Mouse (Mus musculus): ENCODE results near the gene Eya2. TPM values are rescaled to one million over a fixed set of nuclear protein-coding genes. Genes with fewer than 3 reads are reported as not detected.
"Not testable (repeated sequence)": the region's sequence is repeated elsewhere in the genome, so short reads cannot be mapped to it uniquely, and the experiment has no call there.

The Eya2 gene
- 38.6 and 41.9 TPM in 2 replicates for polyA plus RNA-seq (2016; fragmentation: Nextera tagmentation; extraction: Ambion mirVana)

GRCm38 (mm10) chr2:165594907-165595675 is at the start of gene Eya2:
Gene Eya2, plus strand, starts transcription at chr2:165595032.
- whole genome bisulfite sequencing = under 1% methylated on average over 83 of the region's 83 CpGs
- DNase-seq (ENCODE audit: low spot score) = peak; percentile 69
- Histone ChIP-seq H3K4me1 (peaks cover 66% of the 10 kb centered on the region), H3K4me3 (peak within 1 kb of the TSS; percentile 81), H3K36me3 (replicated peaks) (no peaks in the 10 kb centered on the region), H3K9me3 (peaks cover 4% of the 10 kb centered on the region; the same call in 1 of the 2 replicates), H3K27me3 (replicated peaks; ENCODE audit: low read depth, poor library complexity, severe bottlenecking) (peaks cover 55% of the 10 kb centered on the region), H3K27ac (replicated peaks) (peak within 1 kb of the TSS; percentile 93)

GRCm38 (mm10) chr2:165545687-165546086 is 49.1 kb upstream of the Eya2 start:
- H3K4me3 ChIP-seq = no peak overlapping the region
- 92% methylated on average over 2 of the region's 2 CpGs for WGBS
- peaks cover 12% of the 10 kb centered on the region for H3K27me3 ChIP-seq (replicated peaks; ENCODE audit: low read depth, poor library complexity, severe bottlenecking)
- DNase-seq (ENCODE audit: low spot score) = no peak
- H3K36me3 ChIP-seq (replicated peaks) = no peaks in the 10 kb centered on the region
- peak overlapping the region; percentile 41; the same call in 1 of the 2 replicates for H3K27ac ChIP-seq (replicated peaks)
- peaks cover 61% of the 10 kb centered on the region for H3K4me1 ChIP-seq
- no peaks in the 10 kb centered on the region for H3K9me3 ChIP-seq

DNA sequence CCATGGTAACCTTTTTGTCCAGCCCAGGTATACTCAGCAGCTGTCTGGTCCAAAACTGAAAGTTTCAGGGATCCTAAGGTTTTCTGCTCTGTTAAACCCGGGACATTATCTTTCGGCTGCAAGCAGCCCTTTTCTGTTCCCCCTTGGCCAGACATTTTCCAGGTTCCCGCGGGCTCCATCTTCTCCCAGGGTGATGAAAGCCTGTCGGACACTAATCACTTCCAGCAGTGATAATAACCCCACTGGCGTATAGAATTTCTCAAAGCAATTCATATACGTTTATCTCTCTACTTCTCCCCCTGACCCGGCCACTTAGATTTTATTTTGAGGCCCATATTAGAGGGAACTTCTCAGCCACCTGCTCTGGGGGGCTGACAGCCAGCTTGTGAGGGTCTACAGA is 48.5 kb upstream of the Eya2 start:
- no peaks in the 10 kb centered on the region for H3K9me3 ChIP-seq
- 32% methylated on average over 8 of the region's 8 CpGs for WGBS
- no peaks in the 10 kb centered on the region for H3K36me3 ChIP-seq (replicated peaks)
- H3K4me3 ChIP-seq = no peak overlapping the region
- H3K4me1 ChIP-seq = peaks cover 68% of the 10 kb centered on the region
- DNase-seq (ENCODE audit: low spot score) = peak; percentile 55
- H3K27ac ChIP-seq (replicated peaks) = peak overlapping the region; percentile 41; the same call in 1 of the 2 replicates
- H3K27me3 ChIP-seq (replicated peaks; ENCODE audit: low read depth, poor library complexity, severe bottlenecking) = peaks cover 12% of the 10 kb centered on the region

GRCm38 (mm10) chr2:165547410-165547809 is 47.4 kb upstream of the Eya2 start:
- peaks cover 6% of the 10 kb centered on the region for H3K27me3 ChIP-seq (replicated peaks; ENCODE audit: low read depth, poor library complexity, severe bottlenecking)
- 51% methylated on average over 9 of the region's 9 CpGs for WGBS
- H3K4me1 ChIP-seq = peaks cover 71% of the 10 kb centered on the region
- peak overlapping the region; percentile 40; the same call in 1 of the 2 replicates for H3K27ac ChIP-seq (replicated peaks)
- no peak overlapping the region for H3K4me3 ChIP-seq
- peak; percentile 72 for DNase-seq (ENCODE audit: low spot score)
- no peaks in the 10 kb centered on the region for H3K36me3 ChIP-seq (replicated peaks)
- H3K9me3 ChIP-seq = no peaks in the 10 kb centered on the region

DNA sequence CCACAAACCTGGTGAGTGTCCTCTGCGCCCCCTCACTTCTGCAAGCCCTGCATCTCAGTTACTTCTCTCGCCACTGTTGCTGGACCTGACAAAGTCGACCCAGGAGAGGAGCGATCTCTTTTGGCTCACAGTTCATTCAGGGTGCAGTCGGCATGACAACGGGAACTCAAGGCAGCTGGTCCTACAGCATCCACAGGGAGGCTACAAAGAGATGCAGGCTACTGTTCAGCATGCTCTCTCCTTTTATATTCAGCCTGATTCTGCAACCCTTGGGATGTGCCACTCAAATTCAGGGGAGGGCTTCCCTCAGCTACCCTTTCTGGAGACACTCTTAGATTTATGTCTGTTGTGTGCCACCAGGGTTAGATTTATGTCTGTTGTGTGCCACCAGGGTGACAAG is 46.2 kb upstream of the Eya2 start:
- H3K9me3 ChIP-seq = no peaks in the 10 kb centered on the region
- H3K27ac ChIP-seq (replicated peaks) = peak overlapping the region; percentile 35; the same call in 1 of the 2 replicates
- H3K4me3 ChIP-seq = no peak overlapping the region
- WGBS = 72% methylated on average over 6 of the region's 6 CpGs
- no peak for DNase-seq (ENCODE audit: low spot score)
- H3K36me3 ChIP-seq (replicated peaks) = no peaks in the 10 kb centered on the region
- H3K27me3 ChIP-seq (replicated peaks; ENCODE audit: low read depth, poor library complexity, severe bottlenecking) = no peaks in the 10 kb centered on the region; the same call in 1 of the 2 replicates
- peaks cover 58% of the 10 kb centered on the region for H3K4me1 ChIP-seq

DNA sequence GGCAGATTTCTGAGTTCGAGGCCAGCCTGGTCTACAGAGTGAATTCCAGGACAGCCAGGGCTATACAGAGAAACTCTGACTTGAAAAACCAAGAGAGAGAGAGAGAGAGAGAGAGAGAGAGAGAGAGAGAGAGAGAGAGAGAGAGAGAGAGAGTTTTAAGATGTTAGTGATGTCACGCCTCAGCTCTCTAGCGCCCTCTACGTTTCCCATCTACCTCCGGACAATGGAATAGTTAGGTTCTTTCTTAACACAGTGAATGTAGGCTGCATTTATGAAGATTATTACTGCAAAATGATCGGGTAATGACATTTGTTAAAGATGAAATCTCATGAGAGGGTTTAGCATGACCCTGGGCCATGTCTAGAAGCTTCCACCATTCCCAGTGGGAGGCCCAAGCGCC is 44.4 kb upstream of the Eya2 start:
- WGBS = 73% methylated on average over 7 of the region's 7 CpGs
- not testable (repeated sequence) for H3K36me3 ChIP-seq (replicated peaks)

GRCm38 (mm10) chr2:165554066-165554465 is 40.8 kb upstream of the Eya2 start:
- Histone ChIP-seq H3K27ac (replicated peaks) (no peak overlapping the region; the same call in 1 of the 2 replicates), H3K4me1 (peaks cover 27% of the 10 kb centered on the region), H3K27me3 (replicated peaks; ENCODE audit: low read depth, poor library complexity, severe bottlenecking) (peaks cover 21% of the 10 kb centered on the region), H3K36me3 (replicated peaks) (no peaks in the 10 kb centered on the region), H3K9me3 (no peaks in the 10 kb centered on the region), H3K4me3 (no peak overlapping the region)
- WGBS = 63% methylated on average over 9 of the region's 9 CpGs
- DNase-seq (ENCODE audit: low spot score) = no peak

More for the DNA sequence above, 44.4 kb upstream of the Eya2 start:
- H3K9me3 ChIP-seq; H3K27me3 ChIP-seq (replicated peaks; ENCODE audit: low read depth, poor library complexity, severe bottlenecking); H3K27ac ChIP-seq (replicated peaks); DNase-seq (ENCODE audit: low spot score); H3K4me3 ChIP-seq: not testable (repeated sequence)
- peaks cover 49% of the 10 kb centered on the region for H3K4me1 ChIP-seq

DNA sequence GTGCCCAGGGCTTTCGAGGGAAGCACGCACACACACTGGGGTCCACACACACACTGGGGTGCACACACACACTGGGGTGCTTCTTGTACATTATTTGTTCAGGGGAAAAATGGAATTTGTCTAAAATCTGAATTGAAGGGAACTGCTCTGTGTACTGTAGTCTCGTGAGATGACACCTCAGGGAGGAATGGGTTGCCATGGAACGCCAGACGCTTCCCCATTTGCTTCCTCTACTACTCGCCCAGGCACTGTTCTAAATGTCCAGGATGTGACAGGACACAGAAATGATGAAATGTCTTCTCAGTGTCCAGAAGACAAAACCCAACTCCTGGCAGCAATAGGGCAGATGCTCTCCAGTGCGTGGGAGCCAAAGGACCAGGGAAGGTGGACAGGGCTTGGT is 37.6 kb upstream of the Eya2 start:
- H3K27me3 ChIP-seq (replicated peaks; ENCODE audit: low read depth, poor library complexity, severe bottlenecking) = peaks cover 38% of the 10 kb centered on the region
- no peaks in the 10 kb centered on the region for H3K36me3 ChIP-seq (replicated peaks)
- H3K9me3 ChIP-seq = no peaks in the 10 kb centered on the region
- 90% methylated on average over 7 of the region's 7 CpGs for WGBS
- no peak overlapping the region for H3K4me3 ChIP-seq
- peaks cover 35% of the 10 kb centered on the region for H3K4me1 ChIP-seq
- DNase-seq (ENCODE audit: low spot score) = no peak
- H3K27ac ChIP-seq (replicated peaks) = no peak overlapping the region

DNA sequence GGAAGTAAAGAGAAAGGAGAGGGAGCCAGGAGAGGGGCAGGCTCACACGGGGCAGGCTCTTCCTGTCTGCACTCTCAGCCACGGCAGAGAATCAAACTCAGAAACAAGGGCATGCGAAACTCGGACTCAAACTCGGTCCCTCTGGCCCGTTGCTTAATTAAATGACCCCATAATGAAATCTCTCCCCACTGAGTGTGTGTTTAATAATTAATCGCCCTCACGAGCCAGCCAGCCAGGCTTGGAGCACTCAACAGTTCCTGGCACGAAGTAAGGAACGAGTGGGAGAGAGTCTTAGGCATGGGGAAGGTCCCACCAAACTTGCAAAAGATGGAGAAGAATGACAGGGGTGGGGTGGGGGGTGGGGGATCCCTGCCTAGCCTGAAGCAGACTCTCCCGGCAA is 35.9 kb upstream of the Eya2 start:
- H3K27ac ChIP-seq (replicated peaks) = no peak overlapping the region; the same call in 1 of the 2 replicates
- no peak for DNase-seq (ENCODE audit: low spot score)
- no peak overlapping the region for H3K4me3 ChIP-seq
- H3K36me3 ChIP-seq (replicated peaks) = no peaks in the 10 kb centered on the region
- peaks cover 44% of the 10 kb centered on the region for H3K4me1 ChIP-seq
- H3K27me3 ChIP-seq (replicated peaks; ENCODE audit: low read depth, poor library complexity, severe bottlenecking) = peaks cover 55% of the 10 kb centered on the region
- no peaks in the 10 kb centered on the region for H3K9me3 ChIP-seq
- 63% methylated on average over 11 of the region's 11 CpGs for WGBS

DNA sequence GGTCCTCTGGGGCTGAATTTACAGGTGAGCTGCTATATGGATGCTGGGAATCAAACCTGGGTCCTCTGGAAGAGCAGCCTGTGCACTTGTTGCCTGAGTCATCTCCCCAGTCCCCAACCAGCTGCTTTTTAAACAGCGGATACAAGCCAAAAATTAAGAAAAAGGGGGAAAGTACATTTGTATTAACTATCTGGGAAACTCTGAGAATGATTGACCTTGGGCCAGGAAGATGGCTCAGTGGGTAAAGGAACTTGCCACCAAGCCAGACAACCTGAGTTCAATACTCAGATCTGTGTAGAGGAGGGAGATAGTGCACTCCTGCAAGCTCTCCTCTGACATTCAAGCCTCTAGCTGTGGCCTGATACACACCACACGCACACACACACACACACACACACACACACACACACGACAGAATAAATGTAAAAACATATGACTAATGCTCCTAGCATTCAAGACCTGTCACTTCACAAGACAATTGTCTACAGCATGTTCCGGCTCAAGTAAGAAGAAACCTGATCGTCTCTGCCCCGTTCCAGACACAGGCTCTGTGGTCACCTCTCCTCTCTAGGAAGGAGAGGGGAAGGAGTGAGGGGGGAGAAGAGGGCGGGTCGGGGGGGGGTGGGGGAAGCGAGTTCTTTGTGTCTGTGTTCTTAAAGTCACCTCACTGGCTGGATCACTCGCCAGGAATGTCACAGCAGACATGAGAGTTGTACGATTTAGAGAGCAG is 35.2 kb upstream of the Eya2 start:
- Histone ChIP-seq H3K27ac (replicated peaks) (peak overlapping the region; percentile 61), H3K36me3 (replicated peaks) (no peaks in the 10 kb centered on the region), H3K27me3 (replicated peaks; ENCODE audit: low read depth, poor library complexity, severe bottlenecking) (peaks cover 55% of the 10 kb centered on the region), H3K4me1 (peaks cover 49% of the 10 kb centered on the region), H3K4me3 (no peak overlapping the region), H3K9me3 (no peaks in the 10 kb centered on the region)
- DNase-seq (ENCODE audit: low spot score) = peak; percentile 70
- WGBS = 24% methylated on average over 11 of the region's 11 CpGs

GRCm38 (mm10) chr2:165561861-165562260 is 33.0 kb upstream of the Eya2 start:
- no peak for DNase-seq (ENCODE audit: low spot score)
- H3K36me3 ChIP-seq (replicated peaks) = no peaks in the 10 kb centered on the region
- peaks cover 62% of the 10 kb centered on the region for H3K27me3 ChIP-seq (replicated peaks; ENCODE audit: low read depth, poor library complexity, severe bottlenecking)
- no peak overlapping the region for H3K4me3 ChIP-seq
- no peak overlapping the region; the same call in 1 of the 2 replicates for H3K27ac ChIP-seq (replicated peaks)
- 80% methylated on average over 6 of the region's 6 CpGs for WGBS
- no peaks in the 10 kb centered on the region for H3K9me3 ChIP-seq
- peaks cover 57% of the 10 kb centered on the region for H3K4me1 ChIP-seq

DNA sequence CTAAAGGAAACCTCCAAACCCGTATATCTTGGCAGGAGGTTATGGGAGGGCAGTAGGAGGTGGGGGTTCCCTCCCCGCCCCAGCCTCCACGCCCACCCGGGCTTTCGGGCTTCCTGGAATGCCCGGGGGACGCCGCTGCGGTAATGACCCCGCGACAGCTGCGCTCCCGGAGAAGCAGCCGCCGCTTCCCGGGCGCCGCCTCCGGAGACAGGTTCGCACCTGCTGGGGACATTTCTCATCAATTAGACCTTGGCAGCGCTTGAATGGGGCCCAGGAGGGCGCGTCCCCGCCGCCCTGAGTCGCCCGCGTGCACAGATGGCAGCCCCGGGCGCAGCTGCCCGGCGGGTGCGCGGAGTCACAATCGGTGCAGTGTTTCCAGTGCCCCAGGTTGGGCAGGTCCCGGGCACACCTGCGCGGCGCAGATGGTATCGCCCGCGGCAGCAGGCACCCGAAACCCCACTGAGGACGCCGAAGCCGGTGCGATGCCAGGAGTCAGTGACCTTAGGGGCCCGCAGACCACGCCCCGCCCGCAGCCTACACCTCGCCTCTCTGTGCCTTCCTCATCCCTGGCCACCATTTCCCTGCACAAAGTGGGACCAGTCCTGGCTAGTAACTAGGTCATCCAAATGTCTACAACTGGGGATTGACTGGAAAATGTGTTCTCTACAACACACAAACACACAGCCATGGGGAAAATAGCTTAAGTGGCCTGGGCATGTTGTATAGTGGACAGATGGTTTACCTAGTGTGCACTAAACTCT is 31.4 kb upstream of the Eya2 start:
- Histone ChIP-seq H3K9me3 (no peaks in the 10 kb centered on the region), H3K4me1 (peaks cover 60% of the 10 kb centered on the region), H3K27me3 (replicated peaks; ENCODE audit: low read depth, poor library complexity, severe bottlenecking) (peaks cover 55% of the 10 kb centered on the region), H3K36me3 (replicated peaks) (no peaks in the 10 kb centered on the region), H3K4me3 (peak overlapping the region; percentile 61), H3K27ac (replicated peaks) (peak overlapping the region; percentile 73)
- DNase-seq (ENCODE audit: low spot score) = peak; percentile 62
- WGBS = 1% methylated on average over 52 of the region's 52 CpGs
